Mouse (Mus musculus) embryonic facial prominence, embryonic 14.5 days (tissue): ENCODE measurements around the gene Slc8a1. TPM values are rescaled to one million over a fixed set of nuclear protein-coding genes. Genes with fewer than 3 reads are reported as not detected.

ENCODE experiments used
- ATAC-seq: fragments of 200-750 bp; cut with Nextera tagmentation; 2 replicates; pipeline ENCODE4 v1.8.0; 2017; ENCODE audit warnings: low read depth, moderate number of reproducible peaks, moderate TSS enrichment
- DNase-seq: peaks from one replicate; pipeline ENCODE4 v3.0.0-alpha.2; 2015; ENCODE audit warnings: low spot score
- H3K27ac ChIP-seq: fragments of 300-500 bp; sonication (generic); replicated peaks from 2 replicates; pipeline ENCODE4 v1.5.1; 2014; ENCODE audit warnings: low read depth, mild to moderate bottlenecking, low read length, moderate library complexity
- H3K27me3 ChIP-seq: fragments of 300-500 bp; sonication (generic); replicated peaks from 2 replicates; pipeline ENCODE4 v1.6.1; 2014; ENCODE audit warnings: low read length; ENCODE audit not compliant: control insufficient read depth, insufficient read depth
- H3K36me3 ChIP-seq: fragments of 300-500 bp; sonication (generic); 2 replicates; pipeline ENCODE4 v1.6.1; 2014; ENCODE audit warnings: low read length, mixed read lengths; ENCODE audit not compliant: control insufficient read depth, insufficient read depth
- H3K4me1 ChIP-seq: fragments of 300-500 bp; sonication (generic); 2 replicates; pipeline ENCODE4 v1.6.1; 2014; ENCODE audit warnings: antibody characterized with exemption, low read length; ENCODE audit not compliant: control insufficient read depth, insufficient read depth
- H3K4me2 ChIP-seq: fragments of 300-500 bp; sonication (generic); 2 replicates; pipeline ENCODE4 v1.6.1; 2014; ENCODE audit warnings: low read depth, mild to moderate bottlenecking, low read length, moderate library complexity, mixed read lengths
- H3K4me3 ChIP-seq: fragments of 300-500 bp; sonication (generic); 2 replicates; pipeline ENCODE4 v1.5.1; 2014; ENCODE audit warnings: low read depth, mild to moderate bottlenecking, low read length
- H3K9ac ChIP-seq: fragments of 300-500 bp; sonication (generic); 2 replicates; pipeline ENCODE4 v1.6.1; 2014; ENCODE audit warnings: low read depth, mild to moderate bottlenecking, low read length, moderate library complexity, mixed read lengths
- H3K9me3 ChIP-seq: fragments of 300-500 bp; sonication (generic); 2 replicates; pipeline ENCODE4 v1.6.1; 2016; ENCODE audit warnings: low read length; ENCODE audit not compliant: control insufficient read depth
- WGBS: fragments of 180-500 bp; shearing (Covaris S2); extraction: QIAGEN DNeasy Blood & Tissue Kit; methylation state at CpG from one replicate; pipeline ENCODE4 v1.1.7; 2014; 5-methylcytosine and 5-hydroxymethylcytosine counted together
- polyA plus RNA-seq: library from polyadenylated mRNA; unstranded; fragments of >200 nt; fragmentation: Nextera tagmentation; extraction: Ambion mirVana; gene quantifications from 2 replicates; pipeline ENCODE4 v1.2.1, GENCODE M21; 2014

Gene Slc8a1
- polyA plus RNA-seq, 1 experiment from 2014 or later: 4.6 TPM

DNA sequence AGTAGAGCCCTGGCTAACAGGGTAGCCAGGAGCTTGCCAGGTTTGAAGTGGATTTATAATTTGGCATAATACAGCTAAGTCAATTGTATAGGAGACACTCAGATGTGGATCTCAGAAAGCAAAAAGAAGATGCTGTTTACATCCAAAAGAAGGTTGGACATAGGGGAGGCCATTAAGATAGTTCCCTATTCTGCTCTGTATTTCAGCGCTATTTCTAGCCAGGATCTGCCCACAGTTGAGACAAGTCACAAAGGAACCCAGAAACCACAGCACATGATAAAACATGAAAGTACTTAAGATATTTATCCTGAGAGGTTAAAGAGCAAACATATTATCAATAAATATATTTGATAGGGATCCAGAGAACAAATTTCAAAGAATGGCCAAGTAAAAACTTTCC lies 43.2 kb downstream of the Slc8a1 start:
- DNase-seq (no peak), ATAC-seq (no peak)
- H3K27me3 ChIP-seq: no peaks in the 10 kb centered on the region
- H3K36me3 ChIP-seq: no peaks in the 10 kb centered on the region
- H3K9me3 ChIP-seq: no peaks in the 10 kb centered on the region
- H3K4me3 ChIP-seq: no peak overlapping the region
- WGBS: 97% methylated on average over 1 of the region's 1 CpGs
- H3K9ac ChIP-seq: no peak overlapping the region
- no peaks in the 10 kb centered on the region for H3K4me1 ChIP-seq
- no peak overlapping the region for H3K4me2 ChIP-seq
- H3K27ac ChIP-seq: no peak overlapping the region

DNA sequence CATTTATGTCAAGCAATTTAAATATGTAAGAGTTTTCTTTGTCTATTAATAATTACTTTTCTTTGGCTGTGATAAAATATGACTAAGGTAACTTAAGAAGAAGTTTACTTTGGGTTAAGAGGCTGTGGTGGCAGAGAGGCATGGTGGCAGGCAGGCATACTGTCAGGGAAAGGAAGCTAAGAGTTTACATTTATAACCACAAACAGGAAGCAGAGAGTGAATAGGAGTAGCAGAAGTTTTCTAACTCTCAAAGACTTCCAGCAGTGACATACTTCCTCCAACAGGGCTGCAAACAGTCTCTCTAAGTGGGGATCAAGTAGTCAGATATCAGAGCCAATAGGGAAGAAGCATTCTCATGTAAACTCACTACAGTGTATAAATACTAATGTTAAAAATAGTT lies 58.6 kb downstream of the Slc8a1 start:
- DNase-seq: no peak
- Histone ChIP-seq H3K4me2 (no peak overlapping the region), H3K9ac (no peak overlapping the region), H3K4me1 (no peaks in the 10 kb centered on the region), H3K36me3 (no peaks in the 10 kb centered on the region), H3K27me3 (no peaks in the 10 kb centered on the region), H3K4me3 (no peak overlapping the region), H3K9me3 (no peaks in the 10 kb centered on the region), H3K27ac (no peak overlapping the region)
- ATAC-seq: no peak

DNA sequence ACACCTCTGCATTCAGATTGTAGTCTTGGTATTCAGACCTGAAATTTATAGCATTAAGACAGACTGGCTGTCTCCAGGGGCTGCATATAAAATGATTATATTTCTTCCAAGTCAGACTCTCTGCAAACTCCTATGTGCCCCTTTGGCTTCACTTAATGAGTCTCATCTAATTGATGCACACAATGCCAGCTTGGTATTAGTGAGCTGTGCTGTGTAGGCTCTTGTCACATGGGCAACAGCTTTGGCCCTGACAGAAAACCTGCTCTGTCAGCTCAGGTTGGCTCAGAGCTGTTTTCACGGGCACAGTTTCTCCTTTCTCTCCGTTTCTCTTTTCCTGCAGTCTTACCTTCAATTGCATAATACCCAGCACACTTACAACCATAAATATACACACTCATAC lies 60.7 kb downstream of the Slc8a1 start:
- Histone ChIP-seq H3K4me3 (no peak overlapping the region), H3K4me2 (no peak overlapping the region), H3K4me1 (no peaks in the 10 kb centered on the region), H3K27ac (no peak overlapping the region), H3K27me3 (peaks cover 12% of the 10 kb centered on the region), H3K9ac (no peak overlapping the region), H3K36me3 (no peaks in the 10 kb centered on the region), H3K9me3 (no peaks in the 10 kb centered on the region)
- 84% methylated on average over 2 of the region's 2 CpGs for WGBS
- no peak for ATAC-seq
- DNase-seq: no peak

DNA sequence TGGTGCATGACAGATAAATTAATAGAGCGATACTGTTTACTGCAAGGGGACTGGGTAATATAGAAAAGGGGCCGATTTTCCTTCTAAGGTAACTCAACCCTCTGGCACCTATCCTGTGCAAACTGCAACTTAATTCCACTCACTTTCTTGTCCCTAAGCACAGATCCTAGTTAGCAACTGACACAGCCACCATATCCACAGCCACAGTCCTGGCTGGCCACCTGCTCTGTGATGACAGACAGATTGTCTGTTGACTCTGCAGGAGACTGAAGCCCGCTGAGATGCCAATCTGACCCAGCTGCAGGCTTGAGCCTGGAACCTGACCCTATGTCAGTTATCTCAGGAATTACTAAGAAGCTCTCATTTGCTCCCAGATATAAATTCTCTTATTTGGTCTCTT lies 62.0 kb downstream of the Slc8a1 start:
- peak; percentile 53 for DNase-seq
- no peaks in the 10 kb centered on the region for H3K9me3 ChIP-seq
- no peak overlapping the region for H3K9ac ChIP-seq
- H3K27ac ChIP-seq: no peak overlapping the region
- no peaks in the 10 kb centered on the region for H3K36me3 ChIP-seq
- H3K4me1 ChIP-seq: no peaks in the 10 kb centered on the region
- no peak overlapping the region for H3K4me2 ChIP-seq
- H3K27me3 ChIP-seq: peaks cover 22% of the 10 kb centered on the region
- 61% methylated on average over 3 of the region's 3 CpGs for WGBS
- peak; percentile 63; the same call in 1 of the 2 replicates for ATAC-seq
- no peak overlapping the region for H3K4me3 ChIP-seq

DNA sequence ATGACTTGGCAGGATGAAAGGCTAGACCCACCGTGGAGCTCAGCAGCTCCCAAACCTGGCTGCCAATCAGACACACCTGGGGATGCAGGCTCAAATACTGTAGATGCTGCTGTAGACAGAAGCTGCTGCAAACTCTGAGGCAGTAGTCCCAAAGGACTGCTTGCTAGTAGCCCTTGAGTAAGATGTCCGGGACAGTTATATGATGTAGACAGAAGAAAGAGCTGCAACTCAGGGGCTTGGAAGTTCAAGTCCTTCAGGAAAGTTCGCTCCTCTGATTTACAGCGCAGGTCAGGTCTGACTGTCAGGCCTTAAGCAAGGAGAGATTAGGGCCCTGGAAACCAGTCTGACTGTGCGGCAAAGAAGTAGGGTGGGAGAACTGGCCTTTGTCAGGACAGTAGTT lies 66.9 kb downstream of the Slc8a1 start:
- no peak for ATAC-seq
- no peak overlapping the region for H3K9ac ChIP-seq
- H3K27me3 ChIP-seq: peaks cover 31% of the 10 kb centered on the region
- H3K27ac ChIP-seq: no peak overlapping the region
- peak overlapping the region; percentile 93; the same call in 1 of the 2 replicates for H3K4me2 ChIP-seq
- H3K36me3 ChIP-seq: no peaks in the 10 kb centered on the region
- DNase-seq: peak; percentile 13
- H3K4me1 ChIP-seq: no peaks in the 10 kb centered on the region
- no peaks in the 10 kb centered on the region for H3K9me3 ChIP-seq
- H3K4me3 ChIP-seq: no peak overlapping the region
- 15% methylated on average over 5 of the region's 5 CpGs for WGBS

DNA sequence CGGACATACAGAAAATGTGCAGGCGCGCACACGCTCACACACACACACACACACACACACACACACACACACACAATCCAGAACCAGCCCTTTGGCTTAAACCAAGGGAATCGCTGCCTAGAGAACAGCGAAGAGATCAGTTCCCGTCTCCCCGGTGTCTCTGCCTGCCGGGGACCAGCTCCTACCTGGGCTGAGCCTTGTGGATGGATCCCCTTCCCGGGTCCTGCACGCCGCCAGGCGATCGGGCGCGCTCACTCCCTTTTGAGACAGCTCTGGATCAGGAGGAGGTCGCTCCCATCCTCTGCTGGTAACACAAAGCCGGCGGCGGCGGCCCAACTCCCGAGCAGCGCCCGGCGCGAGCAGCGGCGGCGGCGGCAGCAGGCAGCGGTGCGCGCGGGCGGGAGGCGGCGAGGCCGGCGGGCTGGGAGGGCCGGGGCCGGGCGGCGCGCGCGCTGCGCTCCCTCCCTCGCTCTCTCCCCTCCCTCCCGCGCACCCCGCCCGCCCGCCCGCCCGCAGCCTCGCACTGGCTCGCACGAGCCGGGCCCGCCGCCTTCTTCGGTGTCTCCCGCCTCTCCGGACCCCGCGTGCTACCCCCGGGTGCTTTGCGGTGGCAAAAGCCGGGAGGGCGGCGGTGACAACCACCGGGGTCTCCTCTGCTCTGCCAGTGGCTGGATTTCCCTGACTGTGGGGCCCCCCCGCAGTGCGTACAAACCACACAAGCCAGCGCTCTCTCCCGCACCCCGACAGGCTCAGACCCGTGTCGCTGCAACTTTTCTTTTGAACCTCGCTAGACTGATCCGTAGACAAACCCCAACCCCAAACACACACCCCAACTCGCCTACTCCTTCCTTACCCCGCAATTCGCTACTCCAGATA lies 68.1 kb downstream of the Slc8a1 start:
- peak; percentile 87 for ATAC-seq
- Histone ChIP-seq H3K4me3 (peak overlapping the region; percentile 67), H3K4me1 (no peaks in the 10 kb centered on the region), H3K9me3 (no peaks in the 10 kb centered on the region), H3K27me3 (peaks cover 31% of the 10 kb centered on the region), H3K27ac (peak overlapping the region; percentile 87), H3K4me2 (peak overlapping the region; percentile 93), H3K9ac (peak overlapping the region; percentile 83), H3K36me3 (no peaks in the 10 kb centered on the region)
- peak; percentile 80 for DNase-seq
- WGBS: under 1% methylated on average over 23 of the region's 84 CpGs

DNA sequence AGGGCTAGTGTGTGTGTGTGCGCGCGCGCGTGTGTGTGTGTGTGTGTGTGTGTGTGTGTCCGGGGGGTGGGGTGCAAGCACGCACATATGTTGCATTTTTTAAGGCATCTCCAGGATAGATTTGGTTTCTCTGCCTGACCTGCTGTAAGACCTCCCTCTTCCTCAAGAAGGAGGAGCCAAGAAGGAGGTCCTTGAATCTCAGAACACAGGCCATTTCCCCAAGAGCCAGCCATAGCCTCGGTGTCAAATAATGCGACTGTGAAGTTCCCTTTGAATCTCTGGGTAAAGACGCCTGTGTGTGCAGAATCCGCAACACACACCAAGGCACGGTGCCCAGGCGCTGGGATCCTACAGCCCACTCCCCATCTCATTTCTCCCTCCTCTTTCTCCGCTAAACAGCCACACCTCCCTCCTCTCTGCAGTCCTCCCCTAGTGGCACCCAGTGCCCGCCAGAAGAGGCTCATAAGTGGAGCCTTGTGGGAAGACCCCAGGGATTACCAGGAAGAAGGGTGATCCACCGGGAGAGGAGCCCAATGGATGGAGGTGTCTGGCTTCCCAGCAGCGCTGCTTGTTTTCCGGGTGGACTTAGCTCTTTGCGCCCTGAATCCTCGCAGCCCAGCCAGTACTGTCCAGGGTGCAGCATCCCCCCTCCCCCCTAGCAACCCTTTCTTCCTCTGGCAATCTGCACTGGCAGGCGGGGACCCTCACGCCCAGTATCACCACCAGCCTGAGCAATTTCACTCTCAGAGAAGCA lies 68.9 kb downstream of the Slc8a1 start:
- H3K9ac ChIP-seq: peak overlapping the region; percentile 83
- peak overlapping the region; percentile 93 for H3K4me2 ChIP-seq
- peak overlapping the region; percentile 87 for H3K27ac ChIP-seq
- peaks cover 31% of the 10 kb centered on the region for H3K27me3 ChIP-seq
- WGBS: 0% methylated on average over 17 of the region's 22 CpGs
- no peaks in the 10 kb centered on the region for H3K4me1 ChIP-seq
- H3K4me3 ChIP-seq: peak overlapping the region; percentile 67
- H3K36me3 ChIP-seq: no peaks in the 10 kb centered on the region
- H3K9me3 ChIP-seq: no peaks in the 10 kb centered on the region
- peak; percentile 80 for ATAC-seq
- peak; percentile 76 for DNase-seq

DNA sequence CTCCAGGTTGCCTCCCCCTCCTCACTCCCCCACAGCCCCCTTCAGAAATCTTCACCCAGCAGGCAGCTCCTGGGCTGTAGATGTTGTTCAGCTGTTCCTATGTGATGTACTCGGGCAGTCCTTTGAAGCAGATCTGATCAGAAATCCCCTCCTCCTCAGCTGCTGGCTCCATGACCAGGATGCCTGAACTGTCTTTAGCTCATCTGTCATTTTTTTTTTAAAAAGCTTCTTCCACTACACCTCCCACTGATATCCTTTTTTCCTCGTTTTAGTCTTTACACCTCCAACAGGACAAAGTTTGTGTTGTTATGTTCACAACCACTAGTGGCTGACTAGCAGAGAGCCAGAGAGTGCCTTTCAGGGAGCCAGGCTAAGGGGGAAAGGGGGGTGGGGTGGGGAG lies 69.7 kb downstream of the Slc8a1 start:
- H3K9ac ChIP-seq: peak overlapping the region; percentile 83; the same call in 1 of the 2 replicates
- DNase-seq: peak; percentile 29
- H3K27ac ChIP-seq: no peak overlapping the region

More for the DNA sequence above, 69.7 kb downstream of the Slc8a1 start:
- Histone ChIP-seq H3K4me2 (peak overlapping the region; percentile 93), H3K4me3 (peak overlapping the region; percentile 67), H3K36me3 (no peaks in the 10 kb centered on the region), H3K9me3 (no peaks in the 10 kb centered on the region), H3K27me3 (peaks cover 26% of the 10 kb centered on the region), H3K4me1 (no peaks in the 10 kb centered on the region)
- 8% methylated on average over 2 of the region's 2 CpGs for WGBS
- ATAC-seq: no peak
